Mouse (Mus musculus): ENCODE data around the gene Zbtb44.
A peak's percentile ranks its signal among the peaks of the same experiment; 100 is the strongest.
"Not testable (repeated sequence)": the region's sequence is repeated elsewhere in the genome, so short reads cannot be mapped to it uniquely, and the experiment has no call there.

Zbtb44 gene

GRCm38 (mm10) chr9:31030532-31031413 lies at the start of gene Zbtb44:
Zbtb44 (plus strand) TSS chr9:31030644.
- DNase-seq (ENCODE audit: low spot score), result peak; percentile 46

- DNase-seq (ENCODE audit: low spot score), result no peak
These were observed 44.7 kb upstream of the Zbtb44 start for GRCm38 (mm10) chr9:30985782-30986181.

- DNase-seq (ENCODE audit: low spot score), result no peak
These were observed 37.3 kb upstream of the Zbtb44 start for GRCm38 (mm10) chr9:30993106-30993505.

GRCm38 (mm10) chr9:30996590-30997562 lies 33.6 kb upstream of the Zbtb44 start:
- no peak for DNase-seq (ENCODE audit: low spot score)

- no peak for DNase-seq (ENCODE audit: low spot score)
These were observed 29.8 kb upstream of the Zbtb44 start for GRCm38 (mm10) chr9:31000641-31001040.

GRCm38 (mm10) chr9:31002528-31002927 lies 27.9 kb upstream of the Zbtb44 start:
- no peak for DNase-seq (ENCODE audit: low spot score)

GRCm38 (mm10) chr9:31009334-31009733 lies 21.1 kb upstream of the Zbtb44 start:
- DNase-seq (ENCODE audit: low spot score), result no peak

GRCm38 (mm10) chr9:31010040-31010439 lies 20.4 kb upstream of the Zbtb44 start:
- DNase-seq (ENCODE audit: low spot score), result no peak

- no peak for DNase-seq (ENCODE audit: low spot score)
These were observed 19.7 kb upstream of the Zbtb44 start for GRCm38 (mm10) chr9:31010749-31011148.

- DNase-seq (ENCODE audit: low spot score), result no peak
These were observed 18.9 kb upstream of the Zbtb44 start for GRCm38 (mm10) chr9:31011533-31011932.

- no peak for DNase-seq (ENCODE audit: low spot score)
These were observed 17.8 kb upstream of the Zbtb44 start for GRCm38 (mm10) chr9:31012674-31013073.

GRCm38 (mm10) chr9:31013415-31013814 lies 17.0 kb upstream of the Zbtb44 start:
- no peak for DNase-seq (ENCODE audit: low spot score)

GRCm38 (mm10) chr9:31017616-31018015 lies 12.8 kb upstream of the Zbtb44 start:
- no peak for DNase-seq (ENCODE audit: low spot score)

- no peak for DNase-seq (ENCODE audit: low spot score)
These were observed 12.3 kb upstream of the Zbtb44 start for GRCm38 (mm10) chr9:31018158-31018557.

- DNase-seq (ENCODE audit: low spot score), result no peak
These were observed 11.7 kb upstream of the Zbtb44 start for GRCm38 (mm10) chr9:31018705-31019104.

GRCm38 (mm10) chr9:31028251-31028650 lies 2.2 kb upstream of the Zbtb44 start:
- DNase-seq (ENCODE audit: low spot score), result no peak

GRCm38 (mm10) chr9:31029751-31030511 lies 513 bp upstream of the Zbtb44 start:
- peak; percentile 92 for DNase-seq (ENCODE audit: low spot score)

- DNase-seq (ENCODE audit: low spot score), result no peak
These were observed 985 bp downstream of the Zbtb44 start for GRCm38 (mm10) chr9:31031414-31031843.

GRCm38 (mm10) chr9:31032546-31032945 lies 2.1 kb downstream of the Zbtb44 start:
- no peak for DNase-seq (ENCODE audit: low spot score)

GRCm38 (mm10) chr9:31050208-31050607 lies 19.8 kb downstream of the Zbtb44 start:
- no peak for DNase-seq (ENCODE audit: low spot score)

- not testable (repeated sequence) for DNase-seq (ENCODE audit: low spot score)
These were observed 21.1 kb downstream of the Zbtb44 start for GRCm38 (mm10) chr9:31051509-31051908.

GRCm38 (mm10) chr9:31058723-31059122 lies 28.3 kb downstream of the Zbtb44 start:
- no peak for DNase-seq (ENCODE audit: low spot score)
